Mouse (Mus musculus): ENCODE measurements around the gene Ptbp3. TPM values are rescaled to one million over a fixed set of nuclear protein-coding genes. Genes with fewer than 3 reads are reported as not detected.

The Ptbp3 gene
- polyA plus RNA-seq, 1 experiment from 2014 or later: 39.9 TPM

DNA sequence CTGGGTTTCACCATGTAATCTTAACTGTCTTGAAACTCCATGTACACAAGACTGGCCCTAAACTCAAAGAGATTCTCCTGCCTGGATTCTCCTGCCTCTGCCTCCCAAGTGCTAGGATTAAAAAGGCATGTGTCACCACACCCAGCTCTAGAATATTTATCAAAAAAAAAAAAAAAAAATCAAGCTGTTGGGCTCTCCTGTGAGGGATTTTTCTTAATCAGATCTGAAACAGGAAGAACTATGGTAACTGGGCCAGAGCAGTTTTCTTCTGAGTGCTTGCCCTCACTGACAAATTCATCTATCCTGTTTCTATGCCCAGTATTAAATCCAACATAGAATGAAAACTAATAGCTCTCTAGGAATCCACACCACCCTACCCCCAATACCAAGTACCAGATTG is 13.5 kb downstream of the Ptbp3 start:
- Histone ChIP-seq H3K9me3 (no peaks in the 10 kb centered on the region), H3K4me1 (replicated peaks) (no peaks in the 10 kb centered on the region), H3K27me3 (no peaks in the 10 kb centered on the region), H3K27ac (no peak overlapping the region), H3K4me3 (replicated peaks) (no peak overlapping the region), H3K9ac (replicated peaks) (no peak overlapping the region), H3K36me3 (no peaks in the 10 kb centered on the region), H3K4me2 (no peak overlapping the region)
- ATAC-seq (ENCODE audit: insufficient number of reproducible peaks, insufficient read depth, low FRiP score, low TSS enrichment, low read depth): no peak

DNA sequence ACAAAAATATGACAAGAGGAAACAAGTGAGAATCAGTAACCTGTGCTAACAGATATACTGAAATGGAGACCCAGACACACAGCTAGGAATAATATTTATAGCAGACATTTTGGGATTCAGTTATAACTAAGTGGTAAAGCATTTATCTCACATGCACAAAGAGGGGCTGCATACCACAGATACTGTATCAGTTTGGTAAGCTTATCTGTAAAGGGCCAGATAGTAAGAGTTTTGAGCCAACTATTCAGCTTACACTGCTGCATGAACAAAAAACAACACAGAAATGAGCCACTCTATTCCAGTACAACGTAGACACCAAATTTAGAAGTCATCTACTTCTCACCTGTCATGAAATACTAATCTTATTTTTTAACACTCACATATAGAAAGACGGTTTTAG is 15.9 kb downstream of the Ptbp3 start:
- Histone ChIP-seq H3K9me3 (no peaks in the 10 kb centered on the region), H3K4me1 (replicated peaks) (no peaks in the 10 kb centered on the region; the same call in 1 of the 2 replicates), H3K27me3 (no peaks in the 10 kb centered on the region), H3K4me3 (replicated peaks) (no peak overlapping the region), H3K9ac (replicated peaks) (no peak overlapping the region), H3K36me3 (no peaks in the 10 kb centered on the region), H3K27ac (no peak overlapping the region), H3K4me2 (no peak overlapping the region)
- WGBS: 85% methylated on average over 2 of the region's 2 CpGs
- ATAC-seq (ENCODE audit: insufficient number of reproducible peaks, insufficient read depth, low FRiP score, low TSS enrichment, low read depth): no peak

DNA sequence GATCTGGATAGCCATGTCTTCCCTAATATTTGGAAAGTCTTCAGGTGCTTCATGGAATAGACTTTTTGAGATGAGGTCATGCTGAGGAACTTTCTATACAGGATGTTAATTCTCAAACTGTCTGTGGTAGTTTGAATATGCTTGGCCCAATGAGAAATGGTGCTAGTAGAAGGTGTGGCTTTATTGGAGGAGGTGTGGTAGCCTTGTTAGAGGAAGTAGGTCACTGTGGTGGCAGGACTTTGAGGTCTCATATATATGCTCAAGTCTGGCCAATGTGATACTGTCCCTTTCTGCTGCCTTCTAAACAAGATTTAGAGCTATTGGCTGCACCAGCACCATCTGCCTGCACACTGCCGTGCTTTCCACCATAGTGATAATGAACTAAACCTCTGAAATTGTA is 18.0 kb downstream of the Ptbp3 start:
- Histone ChIP-seq H3K36me3 (no peaks in the 10 kb centered on the region), H3K4me3 (replicated peaks) (no peak overlapping the region), H3K9ac (replicated peaks) (no peak overlapping the region), H3K27ac (no peak overlapping the region), H3K27me3 (no peaks in the 10 kb centered on the region), H3K4me1 (replicated peaks) (no peaks in the 10 kb centered on the region; the same call in 1 of the 2 replicates), H3K4me2 (no peak overlapping the region), H3K9me3 (no peaks in the 10 kb centered on the region)
- no peak for ATAC-seq (ENCODE audit: insufficient number of reproducible peaks, insufficient read depth, low FRiP score, low TSS enrichment, low read depth)
- WGBS: 42% methylated on average over 1 of the region's 1 CpGs

DNA sequence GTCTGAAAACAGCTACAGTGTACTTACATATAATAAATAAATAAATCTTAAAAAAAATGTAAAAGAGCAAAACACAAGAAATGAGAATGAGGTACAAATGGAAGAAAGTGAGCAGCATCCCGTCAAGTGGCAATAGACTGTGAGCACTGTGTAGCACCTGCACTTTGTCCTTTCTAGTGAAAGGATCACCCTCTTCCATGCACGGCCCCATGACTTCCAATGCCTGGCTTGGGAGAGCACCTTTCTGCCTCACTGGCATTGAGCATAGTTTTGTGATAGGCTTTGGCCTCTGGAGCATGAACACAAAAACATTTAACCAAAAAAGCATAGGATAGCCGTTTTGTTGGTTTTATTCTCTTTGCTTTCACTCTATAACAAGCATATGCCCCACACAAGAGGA is 21.7 kb downstream of the Ptbp3 start:
- ATAC-seq (ENCODE audit: insufficient number of reproducible peaks, insufficient read depth, low FRiP score, low TSS enrichment, low read depth): no peak
- no peaks in the 10 kb centered on the region for H3K27me3 ChIP-seq
- no peak overlapping the region for H3K9ac ChIP-seq (replicated peaks)
- no peaks in the 10 kb centered on the region for H3K36me3 ChIP-seq
- no peaks in the 10 kb centered on the region for H3K9me3 ChIP-seq
- H3K27ac ChIP-seq: no peak overlapping the region
- no peak overlapping the region for H3K4me3 ChIP-seq (replicated peaks)
- no peak overlapping the region for H3K4me2 ChIP-seq
- no peaks in the 10 kb centered on the region; the same call in 1 of the 2 replicates for H3K4me1 ChIP-seq (replicated peaks)
- 92% methylated on average over 3 of the region's 3 CpGs for WGBS

DNA sequence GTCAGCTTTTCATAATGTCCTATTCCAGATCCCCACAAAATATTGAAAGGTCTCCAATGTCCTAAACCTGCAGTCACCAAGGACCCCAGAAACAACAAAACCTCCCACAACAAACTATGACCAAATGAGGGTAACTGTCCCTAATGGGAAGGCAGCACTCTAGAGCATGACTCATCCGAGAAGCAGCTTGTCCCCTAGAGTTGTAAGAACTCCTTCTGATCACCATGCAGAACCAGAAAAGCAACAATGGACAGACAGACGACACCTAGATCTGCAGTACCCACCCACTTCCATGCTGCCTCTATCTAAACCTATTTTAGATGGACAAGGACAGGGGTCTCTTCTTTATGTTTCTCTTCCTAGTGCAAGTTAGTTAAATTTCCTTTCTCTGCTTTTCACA is 22.4 kb downstream of the Ptbp3 start:
- 78% methylated on average over 2 of the region's 2 CpGs for WGBS
- Histone ChIP-seq H3K4me3 (replicated peaks) (no peak overlapping the region), H3K4me1 (replicated peaks) (no peaks in the 10 kb centered on the region; the same call in 1 of the 2 replicates), H3K27ac (no peak overlapping the region), H3K4me2 (no peak overlapping the region), H3K36me3 (no peaks in the 10 kb centered on the region), H3K9me3 (no peaks in the 10 kb centered on the region), H3K27me3 (no peaks in the 10 kb centered on the region), H3K9ac (replicated peaks) (no peak overlapping the region)
- no peak for ATAC-seq (ENCODE audit: insufficient number of reproducible peaks, insufficient read depth, low FRiP score, low TSS enrichment, low read depth)

DNA sequence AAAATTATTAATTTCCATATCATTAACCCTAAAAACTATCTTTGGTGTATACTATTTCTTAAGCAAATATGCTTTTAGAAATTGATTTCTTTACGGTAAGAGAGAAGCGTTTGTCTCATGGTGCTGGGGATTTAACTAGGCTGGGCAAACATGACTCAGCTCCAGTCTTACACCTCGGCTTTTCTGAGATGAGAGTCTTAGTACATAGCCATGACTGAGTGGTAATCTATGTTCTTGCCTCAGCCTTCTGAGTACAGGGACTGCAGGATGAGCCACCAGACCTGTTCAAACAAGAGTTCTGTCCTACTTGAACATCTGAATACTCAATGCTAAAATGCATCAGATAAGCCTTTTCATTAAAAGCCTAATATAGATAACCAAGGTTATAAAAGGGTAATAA is 24.3 kb downstream of the Ptbp3 start:
- ATAC-seq (ENCODE audit: insufficient number of reproducible peaks, insufficient read depth, low FRiP score, low TSS enrichment, low read depth): no peak

DNA sequence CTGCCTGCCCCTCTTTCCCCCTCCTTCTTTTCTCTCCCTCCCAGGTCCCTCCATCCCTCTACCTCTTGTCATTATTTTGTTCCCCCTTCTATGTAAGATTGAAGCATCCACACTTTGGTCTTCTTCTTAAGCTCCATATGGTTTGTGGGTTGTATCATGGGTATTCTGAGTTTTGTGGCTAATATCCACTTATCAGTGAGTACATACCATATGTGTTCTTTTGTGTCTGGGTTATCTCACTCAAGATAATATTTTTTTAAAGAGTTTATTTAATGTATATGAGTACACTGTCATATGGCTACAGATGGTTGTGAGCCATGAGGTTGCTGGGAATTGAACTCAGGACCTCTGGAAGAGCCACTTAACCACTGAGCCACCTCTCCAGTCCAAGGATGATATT is 38.8 kb downstream of the Ptbp3 start:
- H3K4me1 ChIP-seq (replicated peaks): no peaks in the 10 kb centered on the region
- no peaks in the 10 kb centered on the region for H3K9me3 ChIP-seq
- no peak overlapping the region for H3K27ac ChIP-seq
- peaks cover 37% of the 10 kb centered on the region for H3K36me3 ChIP-seq
- no peak overlapping the region for H3K4me2 ChIP-seq
- ATAC-seq (ENCODE audit: insufficient number of reproducible peaks, insufficient read depth, low FRiP score, low TSS enrichment, low read depth): no peak
- H3K4me3 ChIP-seq (replicated peaks): no peak overlapping the region
- H3K27me3 ChIP-seq: no peaks in the 10 kb centered on the region
- H3K9ac ChIP-seq (replicated peaks): no peak overlapping the region

More for the DNA sequence above, 24.3 kb downstream of the Ptbp3 start:
- Histone ChIP-seq H3K9ac (replicated peaks) (no peak overlapping the region), H3K4me2 (no peak overlapping the region), H3K27me3 (no peaks in the 10 kb centered on the region), H3K4me1 (replicated peaks) (no peaks in the 10 kb centered on the region; the same call in 1 of the 2 replicates), H3K27ac (no peak overlapping the region), H3K4me3 (replicated peaks) (no peak overlapping the region), H3K36me3 (peaks cover 4% of the 10 kb centered on the region; the same call in 1 of the 2 replicates), H3K9me3 (no peaks in the 10 kb centered on the region)
- 88% methylated on average over 3 of the region's 3 CpGs for WGBS

DNA sequence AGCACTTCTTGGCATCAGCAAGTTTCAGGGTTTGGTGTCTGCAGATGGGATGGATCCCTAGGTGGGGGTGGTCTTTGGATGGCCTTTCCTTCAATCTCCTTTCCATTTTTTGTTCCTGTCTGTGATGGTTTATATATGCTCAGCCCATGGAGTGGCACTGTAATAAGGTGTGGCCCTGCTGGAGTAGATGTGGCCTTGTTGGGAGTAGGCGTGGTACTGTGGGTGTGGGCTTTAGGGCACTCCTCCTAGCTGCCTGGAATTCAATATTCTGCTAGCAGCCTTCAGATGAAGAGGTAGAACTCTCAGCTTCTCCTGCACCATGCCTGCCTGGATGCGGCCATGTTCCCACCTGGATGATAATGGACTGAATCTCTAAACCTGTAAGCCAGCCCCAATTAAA is 39.6 kb downstream of the Ptbp3 start:
- ATAC-seq (ENCODE audit: insufficient number of reproducible peaks, insufficient read depth, low FRiP score, low TSS enrichment, low read depth): no peak
- H3K4me3 ChIP-seq (replicated peaks): no peak overlapping the region
- WGBS: 92% methylated on average over 2 of the region's 2 CpGs

DNA sequence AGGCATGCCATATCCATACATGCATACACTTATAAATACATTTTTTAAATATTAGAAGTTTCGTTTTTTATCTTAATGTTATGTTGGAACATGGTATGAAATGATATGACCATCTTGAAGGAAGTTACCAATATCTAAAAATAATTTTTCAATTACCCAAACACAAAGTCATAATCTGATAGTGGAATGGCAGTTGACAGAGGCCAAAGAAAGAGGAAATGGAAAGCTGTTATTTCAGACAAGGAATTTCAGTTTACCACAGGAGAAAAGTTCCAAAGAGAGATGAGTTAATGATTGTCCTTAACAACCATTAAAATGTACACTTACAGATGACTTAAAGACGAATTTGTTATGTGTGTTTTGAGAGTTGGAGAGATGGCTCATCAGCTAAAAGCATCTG is 41.4 kb downstream of the Ptbp3 start:
- no peak overlapping the region for H3K9ac ChIP-seq (replicated peaks)
- ATAC-seq (ENCODE audit: insufficient number of reproducible peaks, insufficient read depth, low FRiP score, low TSS enrichment, low read depth): no peak
- no peak overlapping the region for H3K4me3 ChIP-seq (replicated peaks)
- no peak overlapping the region for H3K27ac ChIP-seq
- H3K9me3 ChIP-seq: no peaks in the 10 kb centered on the region
- H3K4me2 ChIP-seq: no peak overlapping the region
- WGBS: 85% methylated on average over 2 of the region's 2 CpGs
- H3K36me3 ChIP-seq: peaks cover 35% of the 10 kb centered on the region
- no peaks in the 10 kb centered on the region for H3K27me3 ChIP-seq
- no peaks in the 10 kb centered on the region for H3K4me1 ChIP-seq (replicated peaks)

More for the DNA sequence above, 39.6 kb downstream of the Ptbp3 start:
- H3K4me2 ChIP-seq: no peak overlapping the region
- no peaks in the 10 kb centered on the region for H3K4me1 ChIP-seq (replicated peaks)
- no peak overlapping the region for H3K9ac ChIP-seq (replicated peaks)
- no peaks in the 10 kb centered on the region for H3K27me3 ChIP-seq
- no peak overlapping the region for H3K27ac ChIP-seq
- H3K9me3 ChIP-seq: no peaks in the 10 kb centered on the region
- H3K36me3 ChIP-seq: peaks cover 37% of the 10 kb centered on the region

DNA sequence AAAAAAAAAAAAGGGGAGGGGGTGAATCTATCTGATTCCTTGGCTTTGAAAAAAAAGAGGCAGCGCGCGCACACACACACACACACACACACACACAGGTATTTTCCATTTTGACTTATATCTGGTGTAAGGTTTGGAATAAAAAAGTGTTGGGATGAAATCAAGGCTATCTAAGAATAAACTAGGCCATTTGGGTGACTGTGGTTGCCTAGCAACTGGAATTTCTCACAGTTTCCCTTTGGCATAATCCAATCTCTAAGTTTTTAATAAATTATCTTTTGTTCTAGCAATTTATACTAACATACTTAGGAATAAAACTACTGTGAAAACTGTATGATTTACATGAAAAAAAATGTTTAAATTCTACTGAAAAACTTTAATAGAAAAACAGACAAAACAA is 42.5 kb downstream of the Ptbp3 start:
- no peak overlapping the region for H3K9ac ChIP-seq (replicated peaks)
- no peak overlapping the region for H3K27ac ChIP-seq
- H3K4me1 ChIP-seq (replicated peaks): no peaks in the 10 kb centered on the region
- no peak overlapping the region for H3K4me2 ChIP-seq
- peaks cover 34% of the 10 kb centered on the region for H3K36me3 ChIP-seq
- no peaks in the 10 kb centered on the region for H3K9me3 ChIP-seq
- 96% methylated on average over 3 of the region's 3 CpGs for WGBS
- ATAC-seq (ENCODE audit: insufficient number of reproducible peaks, insufficient read depth, low FRiP score, low TSS enrichment, low read depth): no peak
- H3K27me3 ChIP-seq: no peaks in the 10 kb centered on the region
- H3K4me3 ChIP-seq (replicated peaks): no peak overlapping the region

DNA sequence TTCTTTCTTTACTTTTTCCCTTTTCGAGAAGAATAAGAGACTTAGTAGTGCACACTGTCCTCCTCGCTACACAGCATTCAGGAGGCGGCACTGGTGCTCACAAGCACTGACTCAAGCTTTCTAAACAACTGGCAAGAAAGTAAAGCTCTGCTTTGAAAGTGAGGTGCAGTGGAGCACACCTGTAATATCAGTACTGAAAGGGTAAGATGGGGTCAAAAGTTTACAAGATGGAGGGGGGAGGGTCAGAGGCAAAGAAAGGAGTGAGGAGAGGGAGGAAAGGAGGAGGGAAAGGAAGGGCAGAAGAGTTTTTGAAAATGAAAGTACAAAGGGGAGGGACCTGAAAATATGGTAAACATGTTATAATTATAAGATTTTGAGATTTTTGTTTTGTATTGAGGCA is 43.7 kb downstream of the Ptbp3 start:
- 88% methylated on average over 3 of the region's 3 CpGs for WGBS
- Histone ChIP-seq H3K27me3 (no peaks in the 10 kb centered on the region), H3K9ac (replicated peaks) (no peak overlapping the region), H3K4me1 (replicated peaks) (no peaks in the 10 kb centered on the region), H3K9me3 (no peaks in the 10 kb centered on the region), H3K4me2 (no peak overlapping the region), H3K36me3 (peaks cover 33% of the 10 kb centered on the region), H3K27ac (no peak overlapping the region), H3K4me3 (replicated peaks) (no peak overlapping the region)
- no peak for ATAC-seq (ENCODE audit: insufficient number of reproducible peaks, insufficient read depth, low FRiP score, low TSS enrichment, low read depth)

DNA sequence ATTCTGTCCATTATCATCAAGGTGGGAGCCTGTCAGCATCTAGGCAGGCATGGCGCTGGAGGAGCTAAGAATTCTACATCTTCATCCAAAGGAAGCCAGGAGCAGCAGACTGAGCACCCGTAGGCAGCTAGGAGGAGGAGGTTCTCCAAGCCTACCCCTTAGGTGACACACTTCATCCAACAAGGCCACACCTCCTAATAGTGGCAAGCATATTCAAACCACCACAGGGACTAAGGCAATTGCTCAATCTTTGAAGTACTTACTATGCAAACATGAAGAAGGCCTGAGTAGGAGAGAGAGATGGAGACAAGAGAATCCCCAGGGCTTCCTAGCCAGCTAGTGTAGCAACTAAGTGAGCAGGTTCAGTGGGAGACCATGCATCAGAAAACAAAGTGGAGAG is 58.1 kb downstream of the Ptbp3 start:
- ATAC-seq (ENCODE audit: insufficient number of reproducible peaks, insufficient read depth, low FRiP score, low TSS enrichment, low read depth): no peak
- Histone ChIP-seq H3K9me3 (no peaks in the 10 kb centered on the region), H3K9ac (replicated peaks) (no peak overlapping the region), H3K4me3 (replicated peaks) (no peak overlapping the region), H3K27ac (no peak overlapping the region), H3K36me3 (peaks cover 36% of the 10 kb centered on the region), H3K4me2 (no peak overlapping the region), H3K4me1 (replicated peaks) (no peaks in the 10 kb centered on the region), H3K27me3 (no peaks in the 10 kb centered on the region)
- WGBS: 90% methylated on average over 2 of the region's 2 CpGs

Measured in limb, embryonic 12.5 days (tissue).